Mouse (Mus musculus): ENCODE data around the gene Jam2. TPM values are rescaled to one million over a fixed set of nuclear protein-coding genes. Genes with fewer than 3 reads are reported as not detected.

Jam2 gene
- polyA plus RNA-seq, 1 experiment = 2.3 TPM

DNA sequence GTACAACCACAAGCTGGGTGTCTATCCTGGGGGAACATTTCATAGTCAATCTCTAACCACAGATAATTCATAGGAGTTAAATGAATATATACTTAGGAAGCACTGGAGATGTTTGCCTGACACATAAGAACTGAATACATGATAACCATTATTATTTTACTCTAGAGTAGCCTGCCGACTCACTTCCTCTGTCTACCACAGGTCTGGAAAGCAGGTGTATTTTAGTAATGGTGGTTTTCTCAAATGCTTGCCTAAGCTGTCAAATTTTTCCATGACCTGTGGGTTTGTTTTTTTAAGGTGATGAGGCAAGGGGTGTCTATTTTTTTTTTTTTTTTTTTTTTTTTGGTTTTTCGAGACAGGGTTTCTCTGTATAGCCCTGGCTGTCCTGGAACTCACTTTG, 26.1 kb downstream of the Jam2 start:
- H3K27me3 ChIP-seq (ENCODE audit: control insufficient read depth, insufficient read depth, low read length) = no peaks in the 10 kb centered on the region
- WGBS = 45% methylated on average over 1 of the region's 2 CpGs
- H3K36me3 ChIP-seq (ENCODE audit: control insufficient read depth, insufficient read depth, low read length) = no peaks in the 10 kb centered on the region
- no peak for DNase-seq (ENCODE audit: low read depth in 1 of 2, low spot score in 2 of 2)
- TF ChIP-seq POLR2A (IDR thresholded peaks at IDR 0.05; ENCODE audit: low read depth, low read length) (no peak), CTCF (IDR thresholded peaks at IDR 0.05; ENCODE audit: extremely low read depth, insufficient read depth, insufficient read length, insufficient replicate concordance) (no peak)
- no peak overlapping the region for H3K4me3 ChIP-seq (ENCODE audit: extremely low read depth, insufficient read depth, insufficient read length)
- no peaks in the 10 kb centered on the region; the same call in 1 of the 2 replicates for H3K4me1 ChIP-seq (ENCODE audit: control insufficient read depth, insufficient read depth, insufficient read length)
- no peak overlapping the region for H3K27ac ChIP-seq (ENCODE audit: insufficient read depth, low read length)

DNA sequence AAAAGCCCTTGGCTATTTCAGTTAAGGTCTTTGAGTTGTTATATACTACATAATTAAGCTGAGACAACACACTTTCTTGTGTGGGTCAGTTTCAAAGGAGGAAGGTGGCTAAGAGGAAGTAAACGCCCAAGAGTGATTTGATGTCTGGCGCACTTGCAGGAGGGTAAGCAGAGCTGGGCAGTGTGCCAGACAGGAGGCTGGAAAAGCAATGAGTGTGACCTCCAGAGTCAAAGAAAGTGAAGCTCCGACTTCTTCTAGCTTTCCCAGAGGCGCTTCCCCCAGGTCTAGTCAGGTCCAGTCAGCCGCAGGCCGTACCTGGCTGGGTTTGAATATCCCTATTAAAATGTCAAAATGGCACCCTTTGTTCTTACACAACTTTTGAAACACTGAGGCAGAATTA, 28.3 kb downstream of the Jam2 start:
- H3K27ac ChIP-seq (ENCODE audit: insufficient read depth, low read length) = no peak overlapping the region
- TF ChIP-seq CTCF (IDR thresholded peaks at IDR 0.05; ENCODE audit: extremely low read depth, insufficient read depth, insufficient read length, insufficient replicate concordance) (no peak), POLR2A (IDR thresholded peaks at IDR 0.05; ENCODE audit: low read depth, low read length) (no peak)
- 26% methylated on average over 6 of the region's 6 CpGs for WGBS
- peak in 1 of 2 experiments; percentile 10 for DNase-seq (ENCODE audit: low read depth in 1 of 2, low spot score in 2 of 2)
- H3K36me3 ChIP-seq (ENCODE audit: control insufficient read depth, insufficient read depth, low read length) = no peaks in the 10 kb centered on the region
- H3K4me1 ChIP-seq (ENCODE audit: control insufficient read depth, insufficient read depth, insufficient read length) = no peaks in the 10 kb centered on the region; the same call in 1 of the 2 replicates
- H3K4me3 ChIP-seq (ENCODE audit: extremely low read depth, insufficient read depth, insufficient read length) = no peak overlapping the region
- no peaks in the 10 kb centered on the region for H3K27me3 ChIP-seq (ENCODE audit: control insufficient read depth, insufficient read depth, low read length)

DNA sequence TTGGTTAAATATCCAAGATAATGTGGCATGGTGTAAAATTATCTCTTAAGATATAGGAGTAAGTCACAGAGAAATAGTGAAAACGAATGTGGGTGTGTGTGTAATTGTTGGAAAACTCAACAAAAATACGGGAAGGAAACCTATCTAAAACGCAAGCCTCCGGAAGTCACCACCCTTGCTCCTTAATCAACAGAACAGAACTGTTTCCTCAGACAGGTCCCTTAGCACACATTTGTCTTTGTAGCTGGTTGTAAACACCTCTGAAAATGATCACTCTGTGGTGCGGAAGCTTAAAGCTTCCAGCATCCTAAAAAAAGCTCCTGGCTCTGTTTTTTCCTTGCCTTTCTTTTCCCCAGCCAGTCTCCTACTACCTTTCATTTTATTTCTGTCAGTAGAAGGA, 30.9 kb downstream of the Jam2 start:
- Histone ChIP-seq H3K4me1 (ENCODE audit: control insufficient read depth, insufficient read depth, insufficient read length) (no peaks in the 10 kb centered on the region; the same call in 1 of the 2 replicates), H3K27me3 (ENCODE audit: control insufficient read depth, insufficient read depth, low read length) (no peaks in the 10 kb centered on the region), H3K4me3 (ENCODE audit: extremely low read depth, insufficient read depth, insufficient read length) (no peak overlapping the region), H3K27ac (ENCODE audit: insufficient read depth, low read length) (no peak overlapping the region), H3K36me3 (ENCODE audit: control insufficient read depth, insufficient read depth, low read length) (no peaks in the 10 kb centered on the region)
- TF ChIP-seq POLR2A (IDR thresholded peaks at IDR 0.05; ENCODE audit: low read depth, low read length) (no peak), CTCF (IDR thresholded peaks at IDR 0.05; ENCODE audit: extremely low read depth, insufficient read depth, insufficient read length, insufficient replicate concordance) (no peak)
- no peak for DNase-seq (ENCODE audit: low read depth in 1 of 2, low spot score in 2 of 2)
- WGBS = 45% methylated on average over 5 of the region's 5 CpGs

DNA sequence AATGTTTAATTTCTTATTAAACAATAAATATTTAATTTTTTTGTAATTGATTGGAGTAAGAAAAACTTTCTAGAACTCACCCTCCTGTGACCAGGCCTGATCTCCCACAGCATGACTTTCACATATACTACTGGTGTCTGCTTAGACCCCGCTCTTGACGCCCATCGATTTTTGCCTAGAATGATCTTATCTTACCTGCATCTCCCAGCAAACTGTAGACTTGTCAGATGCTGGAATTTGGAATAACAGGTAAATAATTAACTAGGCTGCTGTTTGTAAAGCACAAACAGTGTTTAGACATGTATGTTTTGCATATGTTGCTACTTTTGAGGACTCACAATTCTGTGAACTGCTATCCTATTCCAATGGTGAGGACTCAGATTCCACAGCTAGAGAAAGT, 32.3 kb downstream of the Jam2 start:
- Histone ChIP-seq H3K36me3 (ENCODE audit: control insufficient read depth, insufficient read depth, low read length) (no peaks in the 10 kb centered on the region), H3K27me3 (ENCODE audit: control insufficient read depth, insufficient read depth, low read length) (no peaks in the 10 kb centered on the region), H3K4me3 (ENCODE audit: extremely low read depth, insufficient read depth, insufficient read length) (no peak overlapping the region), H3K4me1 (ENCODE audit: control insufficient read depth, insufficient read depth, insufficient read length) (no peaks in the 10 kb centered on the region; the same call in 1 of the 2 replicates), H3K27ac (ENCODE audit: insufficient read depth, low read length) (no peak overlapping the region)
- TF ChIP-seq POLR2A (IDR thresholded peaks at IDR 0.05; ENCODE audit: low read depth, low read length) = no peak
- TF ChIP-seq CTCF (IDR thresholded peaks at IDR 0.05; ENCODE audit: extremely low read depth, insufficient read depth, insufficient read length, insufficient replicate concordance) = no peak
- no peak for DNase-seq (ENCODE audit: low read depth in 1 of 2, low spot score in 2 of 2)
- 96% methylated on average over 3 of the region's 3 CpGs for WGBS

GRCm38 (mm10) chr16:84807874-84808273, 34.0 kb downstream of the Jam2 start:
- Histone ChIP-seq H3K27me3 (ENCODE audit: control insufficient read depth, insufficient read depth, low read length) (no peaks in the 10 kb centered on the region), H3K27ac (ENCODE audit: insufficient read depth, low read length) (no peak overlapping the region), H3K4me1 (ENCODE audit: control insufficient read depth, insufficient read depth, insufficient read length) (no peaks in the 10 kb centered on the region), H3K36me3 (ENCODE audit: control insufficient read depth, insufficient read depth, low read length) (no peaks in the 10 kb centered on the region), H3K4me3 (ENCODE audit: extremely low read depth, insufficient read depth, insufficient read length) (no peak overlapping the region)
- no peak for TF ChIP-seq CTCF (IDR thresholded peaks at IDR 0.05; ENCODE audit: extremely low read depth, insufficient read depth, insufficient read length, insufficient replicate concordance)
- no peak for TF ChIP-seq POLR2A (IDR thresholded peaks at IDR 0.05; ENCODE audit: low read depth, low read length)
- DNase-seq (ENCODE audit: low read depth in 1 of 2, low spot score in 2 of 2) = no peak
- WGBS = 93% methylated on average over 7 of the region's 7 CpGs

- 85% methylated on average over 1 of the region's 1 CpGs for WGBS
- no peak for DNase-seq (ENCODE audit: low read depth in 1 of 2, low spot score in 2 of 2)
- H3K27ac ChIP-seq (ENCODE audit: insufficient read depth, low read length) = no peak overlapping the region
- H3K4me3 ChIP-seq (ENCODE audit: extremely low read depth, insufficient read depth, insufficient read length) = no peak overlapping the region
- no peaks in the 10 kb centered on the region for H3K4me1 ChIP-seq (ENCODE audit: control insufficient read depth, insufficient read depth, insufficient read length)
- H3K36me3 ChIP-seq (ENCODE audit: control insufficient read depth, insufficient read depth, low read length) = no peaks in the 10 kb centered on the region
- no peak for TF ChIP-seq CTCF (IDR thresholded peaks at IDR 0.05; ENCODE audit: extremely low read depth, insufficient read depth, insufficient read length, insufficient replicate concordance)
- no peaks in the 10 kb centered on the region for H3K27me3 ChIP-seq (ENCODE audit: control insufficient read depth, insufficient read depth, low read length)
Observed at GRCm38 (mm10) chr16:84810254-84810653, 36.3 kb downstream of the Jam2 start.

DNA sequence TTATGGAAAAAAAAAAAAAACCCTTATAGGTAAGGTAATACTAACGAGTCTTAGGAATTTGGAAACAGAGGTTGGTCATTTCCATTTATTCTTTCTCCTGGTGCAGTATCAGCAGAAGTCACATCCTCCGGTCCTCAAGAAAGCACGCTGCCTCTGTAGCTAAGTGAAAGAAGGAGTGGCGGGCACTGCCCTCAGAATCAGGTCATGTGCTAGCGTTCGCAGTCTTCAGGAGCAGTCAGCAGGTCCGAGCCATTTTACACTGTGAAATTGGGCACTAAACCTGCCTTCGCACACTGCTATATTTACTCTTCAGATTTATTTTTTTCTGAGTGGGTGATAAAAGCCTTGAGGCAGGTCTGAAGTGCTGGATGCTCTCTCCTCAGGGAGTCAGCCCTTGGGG, 39.9 kb downstream of the Jam2 start:
- DNase-seq (ENCODE audit: low read depth in 1 of 2, low spot score in 2 of 2) = no peak
- Histone ChIP-seq H3K27me3 (ENCODE audit: control insufficient read depth, insufficient read depth, low read length) (no peaks in the 10 kb centered on the region), H3K36me3 (ENCODE audit: control insufficient read depth, insufficient read depth, low read length) (no peaks in the 10 kb centered on the region), H3K4me3 (ENCODE audit: extremely low read depth, insufficient read depth, insufficient read length) (no peak overlapping the region; the same call in 1 of the 2 replicates), H3K4me1 (ENCODE audit: control insufficient read depth, insufficient read depth, insufficient read length) (no peaks in the 10 kb centered on the region), H3K27ac (ENCODE audit: insufficient read depth, low read length) (no peak overlapping the region)
- TF ChIP-seq POLR2A (IDR thresholded peaks at IDR 0.05; ENCODE audit: low read depth, low read length) (no peak), CTCF (IDR thresholded peaks at IDR 0.05; ENCODE audit: extremely low read depth, insufficient read depth, insufficient read length, insufficient replicate concordance) (no peak)
- WGBS = 65% methylated on average over 8 of the region's 8 CpGs

Data from spleen, adult 2 months (tissue).